Mouse (Mus musculus): ENCODE data around the gene Rgs12. TPM values are rescaled to one million over a fixed set of nuclear protein-coding genes. Genes with fewer than 3 reads are reported as not detected.

Rgs12 gene
- polyA plus RNA-seq, 1 experiment from 2014 or later, result 30.1 TPM

- Histone ChIP-seq H3K36me3 (peaks cover 93% of the 10 kb centered on the region), H3K9ac (no peak overlapping the region), H3K4me1 (peaks cover 65% of the 10 kb centered on the region), H3K27me3 (replicated peaks) (no peaks in the 10 kb centered on the region), H3K9me3 (replicated peaks) (no peaks in the 10 kb centered on the region), H3K4me2 (no peak overlapping the region), H3K27ac (no peak overlapping the region), H3K4me3 (no peak overlapping the region)
- WGBS (ENCODE audit: insufficient replicate concordance), result 89% methylated on average over 5 of the region's 5 CpGs
- no peak for ATAC-seq
Observed at GRCm38 (mm10) chr5:34988690-34989089, 39.4 kb downstream of the Rgs12 start.

GRCm38 (mm10) chr5:34989321-34989772 lies 40.1 kb downstream of the Rgs12 start:
- H3K9ac ChIP-seq, result no peak overlapping the region
- H3K36me3 ChIP-seq, result peaks cover 93% of the 10 kb centered on the region
- no peak for ATAC-seq

GRCm38 (mm10) chr5:34998754-34999153 lies 49.5 kb downstream of the Rgs12 start:
- 48% methylated on average over 3 of the region's 3 CpGs for WGBS (ENCODE audit: insufficient replicate concordance)
- no peak for ATAC-seq

More at GRCm38 (mm10) chr5:34989321-34989772, 40.1 kb downstream of the Rgs12 start:
- peaks cover 59% of the 10 kb centered on the region for H3K4me1 ChIP-seq
- no peak overlapping the region for H3K4me2 ChIP-seq
- H3K9me3 ChIP-seq (replicated peaks), result no peaks in the 10 kb centered on the region
- no peaks in the 10 kb centered on the region for H3K27me3 ChIP-seq (replicated peaks)
- no peak overlapping the region for H3K4me3 ChIP-seq
- H3K27ac ChIP-seq, result no peak overlapping the region
- 71% methylated on average over 12 of the region's 12 CpGs for WGBS (ENCODE audit: insufficient replicate concordance)

GRCm38 (mm10) chr5:34999281-34999680 lies 50.0 kb downstream of the Rgs12 start:
- 83% methylated on average over 6 of the region's 6 CpGs for WGBS (ENCODE audit: insufficient replicate concordance)
- no peak for ATAC-seq
- peaks cover 84% of the 10 kb centered on the region for H3K36me3 ChIP-seq
- no peaks in the 10 kb centered on the region for H3K27me3 ChIP-seq (replicated peaks)
- no peak overlapping the region for H3K27ac ChIP-seq
- H3K4me2 ChIP-seq, result no peak overlapping the region
- no peak overlapping the region for H3K4me3 ChIP-seq
- H3K4me1 ChIP-seq, result peaks cover 32% of the 10 kb centered on the region
- no peak overlapping the region for H3K9ac ChIP-seq
- H3K9me3 ChIP-seq (replicated peaks), result no peaks in the 10 kb centered on the region

More at GRCm38 (mm10) chr5:34998754-34999153, 49.5 kb downstream of the Rgs12 start:
- H3K9ac ChIP-seq, result no peak overlapping the region
- H3K4me1 ChIP-seq, result peaks cover 26% of the 10 kb centered on the region
- H3K4me3 ChIP-seq, result no peak overlapping the region
- H3K27me3 ChIP-seq (replicated peaks), result no peaks in the 10 kb centered on the region
- no peak overlapping the region for H3K4me2 ChIP-seq
- no peak overlapping the region for H3K27ac ChIP-seq
- no peaks in the 10 kb centered on the region for H3K9me3 ChIP-seq (replicated peaks)
- peaks cover 85% of the 10 kb centered on the region for H3K36me3 ChIP-seq

GRCm38 (mm10) chr5:35000323-35000722 lies 51.1 kb downstream of the Rgs12 start:
- Histone ChIP-seq H3K4me3 (no peak overlapping the region), H3K27ac (no peak overlapping the region), H3K36me3 (peaks cover 82% of the 10 kb centered on the region), H3K27me3 (replicated peaks) (no peaks in the 10 kb centered on the region), H3K9me3 (replicated peaks) (no peaks in the 10 kb centered on the region), H3K4me1 (peaks cover 42% of the 10 kb centered on the region), H3K4me2 (no peak overlapping the region), H3K9ac (no peak overlapping the region)
- no peak for ATAC-seq

- WGBS (ENCODE audit: insufficient replicate concordance), result 45% methylated on average over 3 of the region's 3 CpGs
- no peak overlapping the region for H3K9ac ChIP-seq
- H3K4me3 ChIP-seq, result no peak overlapping the region
- H3K27me3 ChIP-seq (replicated peaks), result no peaks in the 10 kb centered on the region
- H3K9me3 ChIP-seq (replicated peaks), result no peaks in the 10 kb centered on the region
- no peak for ATAC-seq
- H3K4me2 ChIP-seq, result no peak overlapping the region
- peaks cover 82% of the 10 kb centered on the region for H3K36me3 ChIP-seq
- no peak overlapping the region for H3K27ac ChIP-seq
- H3K4me1 ChIP-seq, result peaks cover 50% of the 10 kb centered on the region
Observed at GRCm38 (mm10) chr5:35001144-35001543, 51.9 kb downstream of the Rgs12 start.

- 86% methylated on average over 7 of the region's 7 CpGs for WGBS (ENCODE audit: insufficient replicate concordance)
- no peak overlapping the region for H3K4me3 ChIP-seq
- H3K27me3 ChIP-seq (replicated peaks), result no peaks in the 10 kb centered on the region
- no peak for ATAC-seq
- H3K9me3 ChIP-seq (replicated peaks), result no peaks in the 10 kb centered on the region
- no peak overlapping the region; the same call in 1 of the 2 replicates for H3K9ac ChIP-seq
- peaks cover 48% of the 10 kb centered on the region for H3K4me1 ChIP-seq
- H3K4me2 ChIP-seq, result peak overlapping the region; percentile 17; the same call in 1 of the 2 replicates
- H3K27ac ChIP-seq, result peak overlapping the region; percentile 36; the same call in 1 of the 2 replicates
- peaks cover 93% of the 10 kb centered on the region for H3K36me3 ChIP-seq
Observed at GRCm38 (mm10) chr5:35003611-35004162, 54.4 kb downstream of the Rgs12 start.

- H3K4me1 ChIP-seq, result peaks cover 45% of the 10 kb centered on the region
- ATAC-seq, result no peak
- peaks cover 91% of the 10 kb centered on the region for H3K36me3 ChIP-seq
- 0 out of 2 replicates have a peak overlapping the region, but pooled peaks have one; percentile 3 for H3K9ac ChIP-seq
- 85% methylated on average over 2 of the region's 2 CpGs for WGBS (ENCODE audit: insufficient replicate concordance)
- no peak overlapping the region for H3K4me2 ChIP-seq
- H3K27me3 ChIP-seq (replicated peaks), result no peaks in the 10 kb centered on the region
- H3K27ac ChIP-seq, result 0 out of 2 replicates have a peak overlapping the region, but pooled peaks have one; percentile 11
- no peak overlapping the region for H3K4me3 ChIP-seq
- H3K9me3 ChIP-seq (replicated peaks), result no peaks in the 10 kb centered on the region
Observed at GRCm38 (mm10) chr5:35004769-35005168, 55.5 kb downstream of the Rgs12 start.

GRCm38 (mm10) chr5:35005659-35006058 lies 56.4 kb downstream of the Rgs12 start:
- Histone ChIP-seq H3K27ac (peak overlapping the region; percentile 2; the same call in 1 of the 2 replicates), H3K4me2 (no peak overlapping the region), H3K27me3 (replicated peaks) (no peaks in the 10 kb centered on the region), H3K9me3 (replicated peaks) (no peaks in the 10 kb centered on the region), H3K9ac (no peak overlapping the region), H3K4me3 (no peak overlapping the region), H3K36me3 (peaks cover 91% of the 10 kb centered on the region), H3K4me1 (peaks cover 54% of the 10 kb centered on the region)
- peak; percentile 82 for ATAC-seq
- WGBS (ENCODE audit: insufficient replicate concordance), result 68% methylated on average over 3 of the region's 3 CpGs

GRCm38 (mm10) chr5:35006599-35006998 lies 57.4 kb downstream of the Rgs12 start:
- no peak for ATAC-seq
- 77% methylated on average over 2 of the region's 2 CpGs for WGBS (ENCODE audit: insufficient replicate concordance)
- Histone ChIP-seq H3K9ac (no peak overlapping the region), H3K4me3 (no peak overlapping the region), H3K27me3 (replicated peaks) (no peaks in the 10 kb centered on the region), H3K27ac (no peak overlapping the region), H3K4me1 (peaks cover 52% of the 10 kb centered on the region), H3K4me2 (no peak overlapping the region), H3K9me3 (replicated peaks) (no peaks in the 10 kb centered on the region), H3K36me3 (peaks cover 91% of the 10 kb centered on the region)

GRCm38 (mm10) chr5:35009163-35009562 lies 59.9 kb downstream of the Rgs12 start:
- H3K4me2 ChIP-seq, result no peak overlapping the region
- no peak overlapping the region for H3K4me3 ChIP-seq
- no peak for ATAC-seq
- H3K27ac ChIP-seq, result no peak overlapping the region
- H3K36me3 ChIP-seq, result peaks cover 86% of the 10 kb centered on the region
- WGBS (ENCODE audit: insufficient replicate concordance), result 83% methylated on average over 4 of the region's 4 CpGs
- H3K27me3 ChIP-seq (replicated peaks), result no peaks in the 10 kb centered on the region
- H3K9ac ChIP-seq, result no peak overlapping the region
- peaks cover 47% of the 10 kb centered on the region for H3K4me1 ChIP-seq
- no peaks in the 10 kb centered on the region for H3K9me3 ChIP-seq (replicated peaks)

GRCm38 (mm10) chr5:35010656-35011055 lies 61.4 kb downstream of the Rgs12 start:
- Histone ChIP-seq H3K36me3 (peaks cover 85% of the 10 kb centered on the region), H3K4me1 (peaks cover 32% of the 10 kb centered on the region), H3K9me3 (replicated peaks) (no peaks in the 10 kb centered on the region), H3K4me3 (no peak overlapping the region), H3K4me2 (no peak overlapping the region), H3K9ac (no peak overlapping the region), H3K27ac (no peak overlapping the region), H3K27me3 (replicated peaks) (no peaks in the 10 kb centered on the region)
- 68% methylated on average over 5 of the region's 5 CpGs for WGBS (ENCODE audit: insufficient replicate concordance)
- peak; percentile 46 for ATAC-seq

All from liver, embryonic 12.5 days (tissue).